Mouse (Mus musculus) brain, embryonic 14.5 days (tissue): ENCODE results near the gene Ifna2. TPM values are rescaled to one million over a fixed set of nuclear protein-coding genes. Genes with fewer than 3 reads are reported as not detected.

ENCODE experiments used
- DNase-seq: peaks from one replicate; pipeline ENCODE4 v3.0.0-alpha.2; 2011; ENCODE audit warnings: low read depth
- CTCF ChIP-seq: fragments of 200-500 bp; IDR thresholded peaks from 2 replicates; pipeline ENCODE4 v1.5.1; 2012; ENCODE audit warnings: inconsistent platforms, mild to moderate bottlenecking, moderate library complexity, borderline replicate concordance; ENCODE audit not compliant: insufficient read depth, insufficient read length; ENCODE audit errors: extremely low read depth
- POLR2A ChIP-seq: fragments of 200-500 bp; IDR thresholded peaks from 2 replicates; pipeline ENCODE4 v1.6.1; 2012; ENCODE audit warnings: mild to moderate bottlenecking, inconsistent platforms, borderline replicate concordance; ENCODE audit not compliant: poor library complexity, insufficient read depth, insufficient read length, severe bottlenecking; ENCODE audit errors: extremely low read depth
- polyA plus RNA-seq: library from polyadenylated mRNA; depleted of rRNA; stranded (reverse); fragments of >200 nt; gene quantifications from 2 replicates; pipeline ENCODE4 v1.2.3, GENCODE M21; 2012; rRNA removed

The Ifna2 gene
- polyA plus RNA-seq, 1 experiment: not detected

DNA sequence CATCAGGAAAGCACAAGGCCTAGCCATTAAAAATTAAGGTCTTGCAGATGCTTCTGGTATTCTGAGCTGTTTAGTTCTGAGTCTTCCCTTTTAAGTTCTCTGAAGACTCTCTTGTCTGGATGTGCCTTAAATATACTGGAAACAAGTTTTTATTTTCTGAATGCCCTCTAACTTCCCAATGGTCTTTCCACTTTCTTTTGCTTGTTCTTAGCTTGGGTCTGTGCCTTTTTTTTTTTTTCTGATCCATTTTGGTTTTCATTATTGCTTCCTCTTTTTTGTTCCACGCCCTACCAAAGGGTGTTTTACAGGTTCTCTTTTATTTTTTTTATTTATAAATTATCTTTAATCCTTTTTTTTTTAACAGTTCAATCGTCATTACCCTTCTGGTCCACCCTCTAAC is 39.4 kb downstream of the Ifna2 start, which contains the start of gene Ifna13:
TSS of gene Ifna13 (minus strand) at position 101 of the 400 bp plus-strand sequence.
- TF ChIP-seq POLR2A (no peak), CTCF (no peak)
- DNase-seq: no peak

DNA sequence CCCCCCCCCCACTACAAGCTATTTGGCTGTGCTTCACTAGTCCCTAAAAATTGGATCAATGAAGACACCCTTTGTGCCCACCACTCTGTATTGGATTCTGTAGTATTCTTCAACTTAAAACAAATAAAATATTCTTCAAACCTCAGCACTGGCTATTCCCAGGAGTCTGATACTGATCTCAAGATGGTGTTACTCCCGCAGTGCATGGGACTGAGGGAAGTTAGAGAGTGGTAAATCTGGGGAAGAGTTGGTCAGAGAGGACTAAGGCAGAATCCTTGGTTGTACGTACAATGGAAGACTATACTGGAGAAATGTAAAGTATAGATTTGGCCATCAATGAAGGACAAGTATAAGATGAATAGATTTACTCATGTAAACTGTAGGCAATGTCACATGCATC is 41.2 kb downstream of the Ifna2 start:
- no peak for TF ChIP-seq POLR2A
- no peak for TF ChIP-seq CTCF
- peak; percentile 56 for DNase-seq

DNA sequence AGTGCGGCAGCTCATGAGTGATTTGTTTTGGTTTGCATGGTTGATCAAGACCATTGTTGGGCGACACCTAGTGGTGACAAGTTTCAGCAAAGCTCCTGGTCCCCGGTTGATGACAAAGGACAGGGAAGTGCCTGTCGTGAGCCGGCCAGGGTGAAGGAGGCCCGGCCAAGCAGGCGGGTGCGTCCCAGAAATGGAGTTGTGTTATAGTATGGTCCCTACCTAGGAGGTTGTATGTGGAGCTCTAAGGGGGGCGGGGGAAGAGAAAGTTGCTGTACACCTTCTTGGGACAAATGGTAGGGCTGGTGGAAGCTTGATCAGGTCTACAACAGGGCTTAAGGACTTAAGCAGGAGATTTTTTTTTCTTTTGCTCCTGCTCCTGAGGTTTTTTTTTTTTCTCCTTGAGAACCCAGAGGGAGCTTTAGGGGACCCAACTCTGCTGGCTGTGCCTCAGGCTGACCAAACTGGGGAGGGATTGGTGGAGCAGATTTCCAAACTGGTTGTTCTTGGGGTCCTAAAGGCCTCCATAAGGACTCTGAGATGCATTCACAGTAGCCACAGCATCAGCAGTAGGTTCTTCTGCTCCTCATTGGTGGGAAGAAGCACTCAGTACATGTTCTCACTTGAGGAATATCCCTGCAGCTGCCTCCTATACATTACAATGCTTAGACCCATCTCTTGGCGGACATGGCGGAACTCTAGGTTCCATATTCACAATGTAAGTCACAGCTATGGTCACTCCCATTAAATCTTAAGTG is 42.5 kb downstream of the Ifna2 start:
- peak; percentile 96 for DNase-seq
- peak; percentile 84 for TF ChIP-seq CTCF
- TF ChIP-seq POLR2A: no peak

DNA sequence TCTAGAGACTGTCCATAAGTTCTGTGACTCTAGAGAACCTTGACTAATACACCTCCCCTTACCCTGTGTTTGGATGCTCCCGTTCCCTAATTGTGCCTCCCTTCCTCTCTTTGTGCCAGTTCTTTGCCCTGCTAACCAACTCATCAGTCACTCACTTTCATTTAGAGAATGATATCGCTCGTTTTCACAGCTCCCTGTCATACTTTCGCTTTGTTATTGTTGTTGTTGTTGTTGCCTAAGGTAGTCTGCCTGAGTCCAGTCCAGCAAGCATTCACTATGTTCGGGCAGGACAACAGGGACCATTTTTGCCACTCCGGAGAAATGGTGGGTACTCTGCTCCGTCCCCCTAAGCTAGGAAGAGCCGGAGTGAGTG is 43.0 kb downstream of the Ifna2 start:
- DNase-seq: no peak
- TF ChIP-seq POLR2A (no peak), CTCF (no peak)

DNA sequence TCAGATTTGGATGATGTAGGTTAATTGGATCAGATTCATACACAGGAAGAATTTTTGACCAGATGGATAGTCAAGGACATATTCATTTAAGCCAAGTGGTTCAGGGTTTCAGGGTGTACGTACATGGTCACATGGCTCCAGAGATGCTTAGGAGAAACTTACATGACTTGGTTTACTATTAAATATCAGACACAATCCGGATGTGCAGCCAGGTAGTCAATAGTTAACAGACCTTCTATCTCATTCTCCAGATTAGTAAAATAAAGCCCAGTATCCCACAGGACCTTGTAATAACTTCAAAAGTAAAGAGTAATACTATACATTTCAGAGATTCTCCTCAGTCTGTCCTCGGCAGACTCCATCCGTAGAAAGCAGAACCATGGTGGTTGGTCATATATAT is 49.4 kb downstream of the Ifna2 start, which contains the start of gene C87499:
TSS of gene C87499 (minus strand) at position 101 of the 400 bp plus-strand sequence.
- TF ChIP-seq CTCF (no peak), POLR2A (no peak)
- DNase-seq: no peak

Other genes with a start within 250 kb of the Ifna2 start
- 0.98 and 1.7 TPM in 2 replicates for gene Hacd4, start 245.0 kb downstream of the Ifna2 start, polyA plus RNA-seq
- not detected in 2 replicates for gene Ifnb1, start 161.1 kb downstream of the Ifna2 start, polyA plus RNA-seq
- gene Ifna15, start 125.7 kb downstream of the Ifna2 start, polyA plus RNA-seq: not detected in 2 replicates
- gene Ifna14, start 112.1 kb downstream of the Ifna2 start, polyA plus RNA-seq: not detected in 2 replicates
- gene Ifna9, start 91.5 kb downstream of the Ifna2 start, polyA plus RNA-seq: not detected in 2 replicates
- not detected in 2 replicates for gene Ifna12, start 80.5 kb downstream of the Ifna2 start, polyA plus RNA-seq
- not detected in 2 replicates for gene C87499, start 49.5 kb downstream of the Ifna2 start, polyA plus RNA-seq
- gene Ifna13, start 39.5 kb downstream of the Ifna2 start, polyA plus RNA-seq: not detected in 2 replicates
- not detected in 2 replicates for gene Ifna16, start 7.0 kb downstream of the Ifna2 start, polyA plus RNA-seq
- gene Ifnab, start 7.4 kb upstream of the Ifna2 start, polyA plus RNA-seq: not detected in 2 replicates
- gene Gm26566, start 37.9 kb upstream of the Ifna2 start, polyA plus RNA-seq: 1.2 and 2.4 TPM in 2 replicates
- gene Klhl9, start 38.6 kb upstream of the Ifna2 start, polyA plus RNA-seq: 45.5 and 69.0 TPM in 2 replicates
- gene Gm13271, start 71.0 kb upstream of the Ifna2 start, polyA plus RNA-seq: not detected in 2 replicates
- gene Gm13283, start 76.2 kb upstream of the Ifna2 start, polyA plus RNA-seq: not detected in 2 replicates
- not detected in 2 replicates for gene Gm13290, start 89.9 kb upstream of the Ifna2 start, polyA plus RNA-seq
- not detected in 2 replicates for gene Gm13289, start 93.0 kb upstream of the Ifna2 start, polyA plus RNA-seq
- gene Gm13272, start 95.9 kb upstream of the Ifna2 start, polyA plus RNA-seq: 0.11 TPM in 1 of 2 replicates, not detected in the other
- gene Ifnz, start 98.2 kb upstream of the Ifna2 start, polyA plus RNA-seq: not detected in 2 replicates
- gene Gm13276, start 101.8 kb upstream of the Ifna2 start, polyA plus RNA-seq: not detected in 2 replicates
- gene Gm13277, start 104.7 kb upstream of the Ifna2 start, polyA plus RNA-seq: not detected in 2 replicates
- gene Gm13278, start 107.6 kb upstream of the Ifna2 start, polyA plus RNA-seq: not detected in 2 replicates
- gene Gm13275, start 110.6 kb upstream of the Ifna2 start, polyA plus RNA-seq: not detected in 2 replicates
- gene Gm13279, start 113.5 kb upstream of the Ifna2 start, polyA plus RNA-seq: not detected in 2 replicates
- gene Gm13285, start 115.8 kb upstream of the Ifna2 start, polyA plus RNA-seq: not detected in 2 replicates
- gene Gm13287, start 119.3 kb upstream of the Ifna2 start, polyA plus RNA-seq: not detected in 2 replicates
- gene Gm13288, start 121.6 kb upstream of the Ifna2 start, polyA plus RNA-seq: not detected in 2 replicates
- 0.15 TPM in 1 of 2 replicates, not detected in the other for gene Ifna7, start 132.3 kb upstream of the Ifna2 start, polyA plus RNA-seq
- gene Ifna11, start 136.0 kb upstream of the Ifna2 start, polyA plus RNA-seq: not detected in 2 replicates
- gene Ifna6, start 143.5 kb upstream of the Ifna2 start, polyA plus RNA-seq: not detected in 2 replicates
- gene Ifna5, start 151.6 kb upstream of the Ifna2 start, polyA plus RNA-seq: not detected in 2 replicates
- not detected in 2 replicates for gene Ifna4, start 157.9 kb upstream of the Ifna2 start, polyA plus RNA-seq
- gene Ifna1, start 166.2 kb upstream of the Ifna2 start, polyA plus RNA-seq: not detected in 2 replicates
- not detected in 2 replicates for gene Ifne, start 196.3 kb upstream of the Ifna2 start, polyA plus RNA-seq